Mouse (Mus musculus) lung, postnatal 0 days (tissue): Measurements from ENCODE around the gene Peg12.

Experiments
- CTCF ChIP-seq: IDR thresholded peaks from 2 replicates; pipeline ENCODE4 v1.5.1; 2016; ENCODE audit warnings: antibody characterized with exemption, mild to moderate bottlenecking
- EP300 ChIP-seq: IDR thresholded peaks from 2 replicates; pipeline ENCODE4 v1.6.1; 2016; ENCODE audit warnings: antibody characterized with exemption, mild to moderate bottlenecking, control low read depth

GRCm38 (mm10) chr7:62452353-62452752 is 12.0 kb downstream of the Peg12 start:
- no peak for TF ChIP-seq CTCF
- no peak for TF ChIP-seq EP300
